Mouse (Mus musculus) olfactory bulb, adult 2 months (tissue): ENCODE measurements at regions not wholly inside any gene's neighbourhood (a gene's known extent, or its start where the extent isn't known, plus 50 kb on each side); places are given as distances from the start of the nearest gene placed in this dataset.
"Not testable (repeated sequence)": the region's sequence is repeated elsewhere in the genome, so short reads cannot be mapped to it uniquely, and the experiment has no call there.

Source experiments
- H3K27ac ChIP-seq: fragments of 200-500 bp; 2 replicates; pipeline ENCODE4 v1.5.1; 2012; ENCODE audit warnings: low read depth, low read length; ENCODE audit not compliant: insufficient read depth
- H3K4me1 ChIP-seq: fragments of 200-500 bp; 2 replicates; pipeline ENCODE4 v1.6.1; 2012; ENCODE audit warnings: low read length; ENCODE audit not compliant: control insufficient read depth, insufficient read depth
- H3K4me3 ChIP-seq: fragments of 200-500 bp; 2 replicates; pipeline ENCODE4 v1.5.1; 2012; ENCODE audit warnings: mild to moderate bottlenecking, low read depth, low read length, moderate library complexity; ENCODE audit not compliant: insufficient read depth
- CTCF ChIP-seq: fragments of 200-500 bp; IDR thresholded peaks from 2 replicates; pipeline ENCODE4 v1.5.1; 2012; ENCODE audit warnings: low read depth, mild to moderate bottlenecking, low read length, moderate library complexity; ENCODE audit not compliant: insufficient read depth
- POLR2A ChIP-seq: fragments of 200-500 bp; IDR thresholded peaks from 2 replicates; pipeline ENCODE4 v1.6.1; 2012; ENCODE audit warnings: mild to moderate bottlenecking, low read depth, low read length, moderate library complexity; ENCODE audit not compliant: insufficient read depth
- WGBS: fragments of 180-500 bp; shearing (Covaris S2); methylation state at CpG from one replicate; pipeline ENCODE4 v1.1.7; 2018; 5-methylcytosine and 5-hydroxymethylcytosine counted together

GRCm38 (mm10) chr14:59051478-59051879, 91.2 kb downstream of the 1700129C05Rik start:
- no peak overlapping the region for H3K27ac ChIP-seq
- H3K4me3 ChIP-seq: no peak overlapping the region
- 42% methylated on average over 6 of the region's 6 CpGs for WGBS
- TF ChIP-seq CTCF: no peak
- TF ChIP-seq POLR2A: no peak
- H3K4me1 ChIP-seq: no peaks in the 10 kb centered on the region

GRCm38 (mm10) chr14:59045687-59046086, 97.0 kb downstream of the 1700129C05Rik start:
- Histone ChIP-seq H3K27ac (no peak overlapping the region), H3K4me3 (no peak overlapping the region), H3K4me1 (no peaks in the 10 kb centered on the region)
- WGBS: 83% methylated on average over 7 of the region's 7 CpGs
- TF ChIP-seq CTCF (no peak), POLR2A (no peak)

GRCm38 (mm10) chr14:59045235-59045634, 97.5 kb downstream of the 1700129C05Rik start:
- WGBS: 86% methylated on average over 7 of the region's 7 CpGs
- Histone ChIP-seq H3K4me1 (no peaks in the 10 kb centered on the region), H3K27ac (no peak overlapping the region), H3K4me3 (no peak overlapping the region)
- no peak for TF ChIP-seq POLR2A
- TF ChIP-seq CTCF: no peak

- no peaks in the 10 kb centered on the region for H3K4me1 ChIP-seq
- H3K27ac ChIP-seq: no peak overlapping the region
- H3K4me3 ChIP-seq: no peak overlapping the region
- 96% methylated on average over 2 of the region's 2 CpGs for WGBS
- TF ChIP-seq POLR2A: no peak
- TF ChIP-seq CTCF: no peak
Measured at GRCm38 (mm10) chr14:59042152-59042551, 100.5 kb downstream of the 1700129C05Rik start.

GRCm38 (mm10) chr14:59025757-59026156, 116.9 kb downstream of the 1700129C05Rik start:
- H3K4me1 ChIP-seq, H3K27ac ChIP-seq, H3K4me3 ChIP-seq: not testable (repeated sequence)
- WGBS: 76% methylated on average over 9 of the region's 9 CpGs

GRCm38 (mm10) chr14:59009534-59009933, 133.2 kb downstream of the 1700129C05Rik start:
- H3K27ac ChIP-seq: no peak overlapping the region
- no peaks in the 10 kb centered on the region for H3K4me1 ChIP-seq
- TF ChIP-seq CTCF (no peak), POLR2A (no peak)
- H3K4me3 ChIP-seq: no peak overlapping the region
- WGBS: 91% methylated on average over 3 of the region's 3 CpGs

GRCm38 (mm10) chr14:58999106-58999778, 143.5 kb downstream of the 1700129C05Rik start:
- 46% methylated on average over 5 of the region's 5 CpGs for WGBS
- Histone ChIP-seq H3K27ac (no peak overlapping the region), H3K4me3 (no peak overlapping the region), H3K4me1 (no peaks in the 10 kb centered on the region)
- TF ChIP-seq POLR2A (no peak), CTCF (no peak)

GRCm38 (mm10) chr14:58994994-58995393, 147.7 kb downstream of the 1700129C05Rik start:
- H3K27ac ChIP-seq: no peak overlapping the region
- no peak overlapping the region for H3K4me3 ChIP-seq
- H3K4me1 ChIP-seq: no peaks in the 10 kb centered on the region
- WGBS: 92% methylated on average over 6 of the region's 6 CpGs
- no peak for TF ChIP-seq CTCF
- TF ChIP-seq POLR2A: no peak

- no peak for TF ChIP-seq CTCF
- no peak for TF ChIP-seq POLR2A
- Histone ChIP-seq H3K27ac (no peak overlapping the region), H3K4me3 (no peak overlapping the region), H3K4me1 (no peaks in the 10 kb centered on the region)
- WGBS: 88% methylated on average over 5 of the region's 5 CpGs
Measured at GRCm38 (mm10) chr14:58989644-58990217, 153.0 kb downstream of the 1700129C05Rik start.
